Mouse (Mus musculus): Measurements from ENCODE around the gene Plscr3. TPM values are rescaled to one million over a fixed set of nuclear protein-coding genes. Genes with fewer than 3 reads are reported as not detected.

Plscr3 gene
- 10 to 100 TPM; 10.8 to 13.7 TPM for total RNA-seq (2021)
- long read RNA-seq, experiment 1, transcript Plscr3-203 (8 exons, 2,785 nt) = major isoform, 9 of 26 reads
- long read RNA-seq, experiment 1, transcript Plscr3-201 (7 exons, 1,927 nt) = minor isoform, 6 of 26 reads
- long read RNA-seq, experiment 1, partial matches to known transcripts = 6 of 26 reads
- long read RNA-seq, experiment 1, other reads (novel, unspliced or antisense) = 4 of 26 reads
- long read RNA-seq, experiment 2, transcript Plscr3-201 (7 exons, 1,927 nt) = minor isoform, 8 of 25 reads
- long read RNA-seq, experiment 2, transcript Plscr3-203 (8 exons, 2,785 nt) = major isoform, 10 of 25 reads
- long read RNA-seq, experiment 2, partial matches to known transcripts = 2 of 25 reads
- long read RNA-seq, experiment 2, other reads (novel, unspliced or antisense) = 2 of 25 reads

- peak; percentile 89 for DNase-seq
These were observed at the start of gene Plscr3 for GRCm38 (mm10) chr11:69846198-69846680. Gene Plscr3 (plus strand): TSS chr11:69846376.

- no peak for DNase-seq
These were observed 48.3 kb upstream of the Plscr3 start for GRCm38 (mm10) chr11:69797924-69798323.

GRCm38 (mm10) chr11:69799394-69800137 is 46.6 kb upstream of the Plscr3 start:
- no peak for DNase-seq

GRCm38 (mm10) chr11:69800138-69800391 is 46.1 kb upstream of the Plscr3 start:
- DNase-seq = no peak

GRCm38 (mm10) chr11:69800392-69801197 is 45.6 kb upstream of the Plscr3 start:
- peak; percentile 47 for DNase-seq

- no peak for DNase-seq
These were observed 44.7 kb upstream of the Plscr3 start, which contains the start of gene Fgf11 for GRCm38 (mm10) chr11:69801379-69801977. Gene Fgf11 (minus strand): TSS chr11:69801857.

GRCm38 (mm10) chr11:69802648-69803105 is 43.5 kb upstream of the Plscr3 start:
- DNase-seq = peak; percentile 88

GRCm38 (mm10) chr11:69803328-69803727 is 42.8 kb upstream of the Plscr3 start:
- DNase-seq = no peak

GRCm38 (mm10) chr11:69803786-69804651 is 42.2 kb upstream of the Plscr3 start:
- DNase-seq = peak; percentile 82

GRCm38 (mm10) chr11:69804652-69804940 is 41.6 kb upstream of the Plscr3 start:
- DNase-seq = no peak

- no peak for DNase-seq
These were observed 40.9 kb upstream of the Plscr3 start, which contains the start of gene Tmem102 for GRCm38 (mm10) chr11:69804972-69805909. Gene Tmem102 (minus strand): TSS chr11:69805624.

GRCm38 (mm10) chr11:69806378-69806777 is 39.8 kb upstream of the Plscr3 start:
- DNase-seq = no peak

GRCm38 (mm10) chr11:69807641-69808040 is 38.5 kb upstream of the Plscr3 start:
- no peak for DNase-seq

- no peak for DNase-seq
These were observed 35.9 kb upstream of the Plscr3 start for GRCm38 (mm10) chr11:69810280-69810679.

- DNase-seq = no peak
These were observed 31.0 kb upstream of the Plscr3 start, which contains the start of gene Gm39566 for GRCm38 (mm10) chr11:69815155-69815554. Gene Gm39566 (minus strand): TSS chr11:69815298.

GRCm38 (mm10) chr11:69816520-69816919 is 29.7 kb upstream of the Plscr3 start:
- DNase-seq = no peak

GRCm38 (mm10) chr11:69818365-69818764 is 27.8 kb upstream of the Plscr3 start, which contains the start of gene Spem2:
Gene Spem2 (minus strand): TSS chr11:69818465.
- no peak for DNase-seq

GRCm38 (mm10) chr11:69818871-69819270 is 27.3 kb upstream of the Plscr3 start:
- no peak for DNase-seq

GRCm38 (mm10) chr11:69822080-69822479 is 24.1 kb upstream of the Plscr3 start, which contains the start of gene Spem1:
Gene Spem1 (minus strand): TSS chr11:69822180.
- no peak for DNase-seq

- DNase-seq = no peak
These were observed 22.7 kb upstream of the Plscr3 start for GRCm38 (mm10) chr11:69823456-69823855.
